Mouse (Mus musculus) hindbrain, embryonic 12.5 days (tissue): ENCODE results near the gene Obscn. TPM values are rescaled to one million over a fixed set of nuclear protein-coding genes. Genes with fewer than 3 reads are reported as not detected.
A peak's percentile ranks its signal among the peaks of the same experiment; 100 is the strongest.

ENCODE experiments used
- ATAC-seq: fragments of 200-750 bp; cut with Nextera tagmentation; 2 replicates; pipeline ENCODE4 v1.8.0; 2017; ENCODE audit warnings: moderate TSS enrichment; ENCODE audit not compliant: low FRiP score
- H3K27ac ChIP-seq: fragments of 300-500 bp; sonication (generic); 2 replicates; pipeline ENCODE4 v1.5.1; 2016; ENCODE audit warnings: mild to moderate bottlenecking
- H3K27me3 ChIP-seq: fragments of 300-500 bp; sonication (generic); 2 replicates; pipeline ENCODE4 v1.6.1; 2016; ENCODE audit warnings: mild to moderate bottlenecking
- H3K36me3 ChIP-seq: fragments of 300-500 bp; sonication (generic); 2 replicates; pipeline ENCODE4 v1.6.1; 2016; ENCODE audit warnings: mild to moderate bottlenecking
- H3K4me1 ChIP-seq: fragments of 300-500 bp; sonication (generic); 2 replicates; pipeline ENCODE4 v1.6.1; 2016
- H3K4me2 ChIP-seq: fragments of 300-500 bp; sonication (generic); replicated peaks from 2 replicates; pipeline ENCODE4 v1.6.1; 2016; ENCODE audit warnings: mild to moderate bottlenecking
- H3K4me3 ChIP-seq: fragments of 300-500 bp; sonication (generic); 2 replicates; pipeline ENCODE4 v1.5.1; 2016; ENCODE audit warnings: mild to moderate bottlenecking
- H3K9ac ChIP-seq: fragments of 300-500 bp; sonication (generic); 2 replicates; pipeline ENCODE4 v1.6.1; 2016; ENCODE audit warnings: mild to moderate bottlenecking, moderate library complexity
- H3K9me3 ChIP-seq: fragments of 300-500 bp; sonication (generic); replicated peaks from 2 replicates; pipeline ENCODE4 v1.6.1; 2016; ENCODE audit warnings: mild to moderate bottlenecking
- WGBS: fragments of 180-500 bp; shearing (Covaris S2); methylation state at CpG from one replicate; pipeline ENCODE4 v1.1.7; 2016; 5-methylcytosine and 5-hydroxymethylcytosine counted together
- polyA plus RNA-seq: library from polyadenylated mRNA; unstranded; fragments of >200 nt; fragmentation: Nextera tagmentation; extraction: Ambion mirVana; gene quantifications from 2 replicates; pipeline ENCODE4 v1.2.1, GENCODE M21; 2016

Gene Obscn
- polyA plus RNA-seq, 1 experiment from 2014 or later, result 0.28 TPM

DNA sequence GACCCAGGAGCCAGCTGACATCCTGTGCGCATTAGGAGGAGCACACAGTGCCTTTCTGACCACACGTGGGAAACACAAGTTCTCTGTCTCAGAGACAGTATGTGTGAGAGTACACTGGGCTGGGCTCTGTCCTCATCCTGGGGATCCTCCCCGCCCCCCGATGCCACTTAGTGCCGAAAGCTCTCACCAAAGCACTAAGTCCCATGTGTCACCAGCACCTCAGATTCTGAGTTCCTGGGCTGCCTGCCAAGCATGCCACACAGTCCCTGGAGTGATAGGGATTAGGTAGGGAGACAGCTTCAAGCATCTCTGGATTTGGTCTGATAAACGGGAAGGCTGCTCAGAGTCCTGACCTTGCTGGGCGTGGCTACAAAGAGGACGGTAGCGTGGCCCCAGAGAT is 145.4 kb downstream of the Obscn start:
- peaks cover 55% of the 10 kb centered on the region for H3K36me3 ChIP-seq
- ATAC-seq, result no peak
- no peak overlapping the region for H3K27ac ChIP-seq

DNA sequence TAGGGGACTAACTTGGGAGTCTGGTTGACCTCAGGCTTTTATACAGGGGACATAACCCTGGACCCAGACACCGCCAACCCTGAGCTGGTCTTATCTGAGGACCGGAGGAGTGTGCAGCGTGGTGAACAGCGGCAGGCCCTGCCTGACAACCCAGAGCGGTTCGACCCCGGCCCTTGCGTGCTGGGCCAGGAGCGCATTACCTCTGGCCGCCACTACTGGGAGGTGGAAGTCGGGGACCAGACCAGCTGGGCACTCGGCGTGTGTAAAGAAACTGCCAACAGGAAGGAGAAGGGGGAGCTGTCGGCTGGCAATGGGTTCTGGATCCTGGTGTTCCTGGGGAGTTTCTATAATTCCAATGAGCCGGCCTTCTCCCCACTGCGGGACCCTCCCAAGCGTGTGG is 146.1 kb downstream of the Obscn start:
- H3K27ac ChIP-seq, result no peak overlapping the region
- no peak overlapping the region for H3K9ac ChIP-seq
- H3K9me3 ChIP-seq, result no peaks in the 10 kb centered on the region
- H3K27me3 ChIP-seq, result peaks cover 22% of the 10 kb centered on the region
- peaks cover 61% of the 10 kb centered on the region for H3K36me3 ChIP-seq
- 89% methylated on average over 17 of the region's 17 CpGs for WGBS
- ATAC-seq, result no peak
- H3K4me2 ChIP-seq, result no peak overlapping the region
- H3K4me3 ChIP-seq, result no peak overlapping the region
- H3K4me1 ChIP-seq, result peaks cover 7% of the 10 kb centered on the region; the same call in 1 of the 2 replicates

More for the DNA sequence above, 145.4 kb downstream of the Obscn start:
- H3K4me3 ChIP-seq, result no peak overlapping the region
- 87% methylated on average over 9 of the region's 9 CpGs for WGBS
- H3K27me3 ChIP-seq, result peaks cover 28% of the 10 kb centered on the region
- H3K4me1 ChIP-seq, result peaks cover 7% of the 10 kb centered on the region; the same call in 1 of the 2 replicates
- H3K4me2 ChIP-seq, result no peak overlapping the region
- no peaks in the 10 kb centered on the region for H3K9me3 ChIP-seq
- H3K9ac ChIP-seq, result no peak overlapping the region

DNA sequence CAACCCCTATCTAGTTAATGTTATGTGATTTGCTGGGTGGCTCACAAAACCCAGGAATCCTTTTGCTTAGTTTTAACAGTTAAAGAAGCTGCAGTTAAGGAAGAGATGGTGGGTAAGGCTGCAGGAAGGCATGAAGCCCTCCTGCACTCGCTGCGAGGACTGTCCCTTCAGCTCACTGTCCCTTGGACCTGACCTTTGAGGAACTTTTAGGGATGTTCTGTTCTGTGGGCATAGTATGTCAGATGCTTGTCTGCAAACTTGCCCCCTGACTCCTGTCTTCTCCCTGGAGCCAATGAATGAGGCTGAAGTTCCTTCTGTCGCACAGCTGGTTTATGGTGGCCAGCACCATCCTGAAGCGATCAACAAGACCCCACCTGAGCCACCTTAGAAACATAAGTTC is 147.0 kb downstream of the Obscn start:
- H3K9ac ChIP-seq, result no peak overlapping the region
- no peak overlapping the region for H3K4me2 ChIP-seq
- no peaks in the 10 kb centered on the region for H3K9me3 ChIP-seq
- H3K4me1 ChIP-seq, result peaks cover 1% of the 10 kb centered on the region; the same call in 1 of the 2 replicates
- H3K4me3 ChIP-seq, result no peak overlapping the region
- no peak overlapping the region for H3K27ac ChIP-seq
- 95% methylated on average over 4 of the region's 4 CpGs for WGBS
- peaks cover 70% of the 10 kb centered on the region for H3K36me3 ChIP-seq
- peaks cover 12% of the 10 kb centered on the region for H3K27me3 ChIP-seq
- ATAC-seq, result no peak

DNA sequence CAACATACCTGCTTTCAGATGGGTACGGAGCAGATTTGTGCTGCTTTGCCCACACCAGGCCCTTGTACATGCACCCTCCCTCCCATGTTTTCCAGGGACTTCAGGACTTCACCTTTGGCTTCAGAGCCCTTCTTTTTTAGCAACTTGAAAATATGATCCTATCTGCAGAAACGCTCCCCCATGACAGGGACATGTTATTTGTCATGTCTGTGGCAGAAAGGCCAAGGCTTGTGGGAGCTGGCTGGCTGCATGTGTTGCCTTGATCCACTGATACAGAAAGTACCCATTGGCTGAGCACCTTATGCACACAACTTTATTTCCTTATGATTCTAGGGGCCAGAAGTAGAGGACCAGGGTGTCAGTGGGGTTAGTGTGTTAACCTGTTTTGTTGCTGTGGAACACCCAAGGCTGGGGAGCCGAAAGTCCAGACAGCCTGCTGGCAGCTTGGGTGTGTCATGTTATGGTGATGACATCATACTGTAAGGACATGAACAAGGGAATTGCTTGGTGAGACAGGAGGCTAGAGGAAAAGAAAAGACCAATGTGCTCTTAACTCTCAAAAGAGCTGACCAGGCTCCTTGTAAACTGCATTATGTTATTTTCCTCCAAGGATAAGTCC is 150.8 kb downstream of the Obscn start:
- no peak overlapping the region for H3K4me3 ChIP-seq
- no peak overlapping the region for H3K4me2 ChIP-seq
- no peak for ATAC-seq
- no peak overlapping the region for H3K27ac ChIP-seq
- H3K4me1 ChIP-seq, result peaks cover 11% of the 10 kb centered on the region
- no peaks in the 10 kb centered on the region for H3K9me3 ChIP-seq
- WGBS, result 93% methylated on average over 3 of the region's 3 CpGs
- no peaks in the 10 kb centered on the region for H3K27me3 ChIP-seq
- H3K9ac ChIP-seq, result no peak overlapping the region
- peaks cover 81% of the 10 kb centered on the region for H3K36me3 ChIP-seq

DNA sequence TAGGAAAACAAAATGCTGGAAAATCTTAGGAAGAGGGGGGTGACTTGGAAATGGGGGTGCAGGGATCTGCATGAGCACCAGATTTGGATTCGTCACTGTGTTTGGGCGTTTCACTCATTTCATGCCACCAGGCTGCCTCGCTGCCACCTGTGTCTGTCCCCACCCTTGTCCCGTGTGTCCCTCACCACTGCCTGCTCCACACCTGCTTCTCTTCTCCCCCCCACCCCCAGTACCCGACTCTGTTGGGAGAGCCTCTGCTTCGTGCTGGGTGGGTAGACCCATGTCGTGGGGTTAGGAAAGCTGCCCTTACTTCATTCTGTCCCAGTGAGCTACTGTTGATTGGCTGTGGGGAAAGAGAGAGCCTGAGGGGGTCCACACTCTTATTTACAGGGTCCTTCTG is 151.5 kb downstream of the Obscn start:
- Histone ChIP-seq H3K4me2 (no peak overlapping the region), H3K27ac (no peak overlapping the region), H3K9ac (no peak overlapping the region), H3K36me3 (peaks cover 73% of the 10 kb centered on the region), H3K4me1 (peaks cover 19% of the 10 kb centered on the region), H3K4me3 (no peak overlapping the region), H3K27me3 (no peaks in the 10 kb centered on the region), H3K9me3 (no peaks in the 10 kb centered on the region)
- 96% methylated on average over 7 of the region's 7 CpGs for WGBS
- no peak for ATAC-seq

DNA sequence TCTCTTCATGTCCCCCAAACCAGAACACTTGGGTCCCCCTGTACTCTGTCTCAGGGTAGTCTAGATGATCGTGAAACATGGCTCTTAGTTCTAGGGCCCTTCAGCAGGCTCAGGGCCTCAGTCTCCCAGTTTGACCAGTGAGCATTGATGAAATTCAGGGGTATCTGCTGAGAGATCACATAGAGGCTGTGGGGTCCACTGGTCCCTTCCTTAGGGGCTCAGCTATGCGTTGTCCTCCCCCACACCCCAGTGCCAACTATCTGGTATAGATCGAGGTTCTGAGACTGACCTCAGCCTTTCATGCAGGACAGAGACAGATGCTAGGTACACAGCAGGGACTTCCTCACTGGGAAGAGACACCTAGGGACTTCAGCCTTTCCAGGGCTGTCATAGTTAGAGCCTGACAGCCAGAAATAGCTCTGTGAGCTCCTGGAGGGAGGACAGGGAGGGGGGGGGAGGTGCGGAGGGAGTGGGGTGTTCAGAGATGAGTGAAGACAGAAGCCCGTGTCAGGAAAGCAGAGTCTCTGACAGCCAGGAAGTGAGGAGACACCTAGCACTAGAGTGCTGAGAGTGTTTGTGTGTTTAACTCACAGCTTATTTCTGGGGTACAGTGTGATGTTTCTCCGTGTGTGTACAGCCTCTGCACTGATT is 152.4 kb downstream of the Obscn start:
- Histone ChIP-seq H3K4me2 (no peak overlapping the region), H3K27ac (no peak overlapping the region), H3K27me3 (no peaks in the 10 kb centered on the region), H3K4me1 (peaks cover 27% of the 10 kb centered on the region), H3K9me3 (no peaks in the 10 kb centered on the region), H3K9ac (no peak overlapping the region), H3K36me3 (peaks cover 65% of the 10 kb centered on the region), H3K4me3 (no peak overlapping the region)
- WGBS, result 91% methylated on average over 6 of the region's 6 CpGs
- no peak for ATAC-seq

DNA sequence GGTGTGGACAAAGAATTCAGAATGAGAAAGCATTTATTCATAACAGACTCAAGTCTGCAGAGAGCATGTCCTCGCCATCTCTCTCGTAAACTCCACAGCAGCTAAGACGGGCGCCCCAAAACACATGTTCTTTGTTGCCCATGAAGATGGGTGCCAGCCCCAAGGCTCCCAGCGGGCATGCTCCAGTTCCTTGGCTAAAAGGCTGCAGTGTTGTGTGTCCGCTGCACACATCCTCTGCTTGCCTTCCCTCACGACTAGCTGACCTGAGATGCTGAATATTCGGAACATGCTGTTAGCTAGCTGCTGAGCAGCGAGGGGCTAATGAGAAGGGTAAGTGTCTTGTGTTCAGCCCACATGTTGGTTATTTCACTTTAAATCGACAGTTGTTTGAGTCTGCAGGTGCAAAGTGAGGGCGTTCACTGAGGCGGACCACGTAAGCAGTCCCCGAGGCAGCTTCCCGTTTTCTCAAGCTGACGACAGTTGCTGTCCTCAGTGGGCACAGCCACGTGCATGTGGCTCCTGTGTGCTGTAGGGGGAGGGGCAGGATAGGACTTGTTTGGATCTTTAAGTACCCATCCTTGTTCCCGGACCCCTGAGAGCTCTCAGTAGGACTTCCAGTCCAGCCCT is 153.6 kb downstream of the Obscn start:
- peak overlapping the region; percentile 35; the same call in 1 of the 2 replicates for H3K9ac ChIP-seq
- H3K36me3 ChIP-seq, result peaks cover 53% of the 10 kb centered on the region
- H3K4me3 ChIP-seq, result no peak overlapping the region
- WGBS, result 85% methylated on average over 18 of the region's 18 CpGs
- peaks cover 31% of the 10 kb centered on the region for H3K4me1 ChIP-seq
- H3K27ac ChIP-seq, result no peak overlapping the region
- no peak overlapping the region for H3K4me2 ChIP-seq
- no peaks in the 10 kb centered on the region for H3K9me3 ChIP-seq
- ATAC-seq, result no peak
- H3K27me3 ChIP-seq, result no peaks in the 10 kb centered on the region

DNA sequence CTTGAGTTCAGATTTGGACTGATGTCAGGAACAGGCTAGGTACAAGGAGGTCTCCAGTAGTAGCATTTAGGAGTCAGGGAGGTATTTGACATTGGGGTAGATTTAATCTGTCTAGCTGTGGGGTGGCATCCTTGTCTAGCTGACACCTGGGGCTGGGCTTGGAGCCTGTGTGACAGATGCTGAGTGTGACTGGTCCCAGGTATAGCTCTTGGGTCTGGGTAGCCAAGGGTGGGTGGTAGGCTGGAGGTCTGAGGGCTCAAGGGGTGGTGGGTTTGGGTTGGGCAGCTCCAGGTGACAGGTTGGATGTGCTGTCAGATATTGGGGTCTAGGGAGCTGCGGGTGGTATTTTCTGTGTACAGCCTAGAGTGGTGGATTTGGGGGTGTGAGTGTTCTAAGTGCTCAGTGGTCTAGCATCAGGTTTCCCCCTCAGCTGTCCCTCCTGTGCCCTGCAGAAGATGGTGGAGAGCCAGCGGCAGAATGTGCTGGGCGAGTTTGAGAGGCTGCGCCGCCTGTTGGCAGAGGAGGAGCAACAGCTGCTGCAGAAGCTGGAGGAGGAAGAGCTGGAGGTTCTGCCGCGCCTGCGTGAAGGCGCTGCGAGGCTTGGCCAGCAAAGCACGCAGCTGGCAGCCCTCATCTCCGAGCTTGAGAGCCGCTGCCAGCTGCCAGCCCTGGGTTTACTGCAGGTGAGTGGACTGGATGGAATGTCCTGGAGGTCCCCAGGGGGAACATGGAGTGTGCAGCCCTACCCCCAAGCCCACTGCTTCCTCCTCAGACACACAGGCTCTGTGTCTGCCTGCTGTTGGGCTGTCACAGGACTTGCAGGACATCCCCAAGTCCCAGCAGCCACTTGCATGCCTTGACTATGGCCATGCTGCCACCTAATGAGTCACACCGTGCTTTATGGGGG is 154.4 kb downstream of the Obscn start:
- peaks cover 45% of the 10 kb centered on the region for H3K36me3 ChIP-seq
- H3K9ac ChIP-seq, result peak overlapping the region; percentile 35; the same call in 1 of the 2 replicates
- H3K9me3 ChIP-seq, result no peaks in the 10 kb centered on the region
- no peak for ATAC-seq
- no peak overlapping the region for H3K4me3 ChIP-seq
- no peaks in the 10 kb centered on the region for H3K27me3 ChIP-seq
- no peak overlapping the region for H3K4me2 ChIP-seq
- H3K27ac ChIP-seq, result no peak overlapping the region
- H3K4me1 ChIP-seq, result peaks cover 35% of the 10 kb centered on the region
- 62% methylated on average over 14 of the region's 14 CpGs for WGBS

DNA sequence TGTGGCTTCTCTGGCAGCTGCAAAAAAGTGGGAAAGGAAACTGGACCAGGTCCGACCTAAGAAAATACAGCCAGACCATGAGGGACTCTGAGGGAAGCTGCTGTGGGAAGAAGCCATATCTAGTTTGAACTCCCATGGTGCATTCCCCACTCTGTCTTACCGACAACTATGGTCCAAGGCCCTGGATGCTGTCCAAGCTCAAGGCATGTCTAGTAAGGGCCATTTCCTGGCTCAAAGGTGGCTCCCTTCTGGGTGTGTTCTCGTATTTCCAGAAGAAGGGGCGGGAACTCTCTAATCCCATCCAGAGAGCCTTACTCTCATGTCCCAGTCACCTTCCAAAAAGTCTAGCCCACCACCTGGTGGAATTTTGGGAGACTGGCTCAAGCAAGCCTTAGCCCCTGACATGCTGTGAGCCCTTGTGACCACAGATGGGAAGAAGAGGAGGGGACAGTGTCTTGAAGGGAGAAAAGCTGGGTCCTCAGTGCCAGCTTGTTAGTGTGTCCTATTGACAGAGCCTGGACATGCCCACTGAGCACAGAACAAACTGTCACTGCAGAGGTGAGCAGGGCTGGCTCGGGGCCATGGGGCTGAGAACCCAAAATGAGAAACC is 155.7 kb downstream of the Obscn start:
- no peak overlapping the region for H3K9ac ChIP-seq
- no peak overlapping the region for H3K4me3 ChIP-seq
- WGBS, result 74% methylated on average over 5 of the region's 5 CpGs
- no peaks in the 10 kb centered on the region for H3K27me3 ChIP-seq
- peaks cover 32% of the 10 kb centered on the region for H3K36me3 ChIP-seq
- H3K4me2 ChIP-seq, result no peak overlapping the region
- peaks cover 42% of the 10 kb centered on the region for H3K4me1 ChIP-seq
- no peak for ATAC-seq
- H3K27ac ChIP-seq, result no peak overlapping the region
- no peaks in the 10 kb centered on the region for H3K9me3 ChIP-seq

DNA sequence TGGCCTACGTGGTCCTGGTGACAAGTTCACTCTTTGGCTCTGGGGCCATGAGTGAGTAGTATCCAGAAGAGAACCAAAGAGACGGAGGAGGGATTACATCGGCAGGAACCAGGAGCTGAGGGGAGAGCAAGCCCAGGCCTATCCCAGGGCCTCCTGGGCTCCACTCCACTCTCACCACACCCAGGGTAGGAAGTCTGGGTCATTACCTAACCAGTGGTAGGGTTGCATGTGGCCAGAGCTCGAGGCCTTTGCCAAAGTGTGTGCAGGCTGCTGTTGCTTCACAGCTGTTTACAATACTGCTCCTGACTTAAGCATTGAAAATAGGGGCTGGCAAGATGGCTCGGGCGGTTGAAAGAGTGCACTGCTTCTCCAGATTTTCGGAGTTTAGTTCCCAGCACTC is 156.5 kb downstream of the Obscn start:
- H3K27ac ChIP-seq, result no peak overlapping the region
- 84% methylated on average over 7 of the region's 7 CpGs for WGBS
- peaks cover 42% of the 10 kb centered on the region for H3K4me1 ChIP-seq
- H3K9ac ChIP-seq, result peak overlapping the region; percentile 77
- peak overlapping the region; percentile 97 for H3K4me2 ChIP-seq
- no peak for ATAC-seq
- peak overlapping the region; percentile 72 for H3K4me3 ChIP-seq
- H3K9me3 ChIP-seq, result no peaks in the 10 kb centered on the region
- H3K36me3 ChIP-seq, result peaks cover 24% of the 10 kb centered on the region
- H3K27me3 ChIP-seq, result no peaks in the 10 kb centered on the region

DNA sequence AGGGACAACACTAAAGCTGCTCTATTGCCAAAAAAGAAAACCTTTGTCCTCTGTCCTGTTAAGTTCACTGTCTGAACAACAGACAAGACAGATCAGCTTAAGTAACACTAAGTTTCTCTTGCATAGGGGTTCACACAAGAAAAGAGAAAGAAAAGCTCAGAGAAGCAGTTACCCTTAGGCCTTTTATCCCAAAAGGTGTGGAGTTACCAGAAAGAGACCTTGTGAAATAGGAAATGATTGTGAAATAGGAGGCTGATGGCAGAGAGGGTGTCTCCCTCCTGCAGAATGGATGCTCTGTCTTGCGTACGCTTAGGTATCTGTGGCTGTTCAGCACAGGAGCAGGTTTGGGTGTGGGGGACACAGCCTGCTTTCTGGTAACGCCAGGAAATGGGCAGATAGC is 157.0 kb downstream of the Obscn start:
- H3K9ac ChIP-seq, result peak overlapping the region; percentile 77
- WGBS, result 85% methylated on average over 3 of the region's 3 CpGs
- peaks cover 42% of the 10 kb centered on the region for H3K4me1 ChIP-seq
- peak overlapping the region; percentile 97 for H3K4me2 ChIP-seq
- H3K9me3 ChIP-seq, result no peaks in the 10 kb centered on the region
- no peak for ATAC-seq
- no peaks in the 10 kb centered on the region for H3K27me3 ChIP-seq
- peak overlapping the region; percentile 72 for H3K4me3 ChIP-seq
- no peak overlapping the region for H3K27ac ChIP-seq
- H3K36me3 ChIP-seq, result peaks cover 24% of the 10 kb centered on the region

DNA sequence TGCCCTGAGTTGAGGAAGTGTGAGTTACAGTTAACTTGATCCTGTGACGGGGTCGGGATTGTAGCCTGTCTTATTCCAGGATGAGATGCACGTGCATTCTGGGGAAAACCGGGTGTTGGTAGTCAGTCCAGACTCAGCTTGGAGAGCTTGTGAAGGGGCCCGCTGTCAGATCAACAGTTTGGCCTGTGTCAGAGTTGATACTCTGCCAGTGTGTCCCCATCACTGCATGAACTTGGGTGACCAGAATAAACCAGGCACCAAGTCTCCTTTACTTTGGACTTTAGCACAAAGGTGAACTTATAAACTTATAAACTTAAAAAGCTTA is 157.5 kb downstream of the Obscn start:
- H3K9ac ChIP-seq, result peak overlapping the region; percentile 77
- H3K4me2 ChIP-seq, result peak overlapping the region; percentile 97
- peak overlapping the region; percentile 72 for H3K4me3 ChIP-seq
- ATAC-seq, result no peak
- no peaks in the 10 kb centered on the region for H3K9me3 ChIP-seq
- 3% methylated on average over 5 of the region's 5 CpGs for WGBS
- peak overlapping the region; percentile 77; the same call in 1 of the 2 replicates for H3K27ac ChIP-seq
- H3K4me1 ChIP-seq, result peaks cover 42% of the 10 kb centered on the region
- H3K27me3 ChIP-seq, result no peaks in the 10 kb centered on the region
- H3K36me3 ChIP-seq, result peaks cover 19% of the 10 kb centered on the region
